Mouse (Mus musculus) layer of hippocampus, postnatal 10 days (tissue): Measurements from ENCODE around the gene Rab21. TPM values are rescaled to one million over a fixed set of nuclear protein-coding genes. Genes with fewer than 3 reads are reported as not detected.
A peak's percentile ranks its signal among the peaks of the same experiment; 100 is the strongest.
"Not testable (repeated sequence)": the region's sequence is repeated elsewhere in the genome, so short reads cannot be mapped to it uniquely, and the experiment has no call there.

Source experiments
- DNase-seq, 2 experiments: peaks; one replicate each; pipeline ENCODE4 v3.0.0; 2021; ENCODE audit warnings: low spot score in 2 of 2
- total RNA-seq, 2 experiments: library from RNA; stranded (reverse); gene quantifications; 2 replicates each; pipeline ENCODE4 v1.2.3; 2021

The Rab21 gene
- total RNA-seq, 2 experiments from 2014 or later, result 49.2 to 51.0 TPM

DNA sequence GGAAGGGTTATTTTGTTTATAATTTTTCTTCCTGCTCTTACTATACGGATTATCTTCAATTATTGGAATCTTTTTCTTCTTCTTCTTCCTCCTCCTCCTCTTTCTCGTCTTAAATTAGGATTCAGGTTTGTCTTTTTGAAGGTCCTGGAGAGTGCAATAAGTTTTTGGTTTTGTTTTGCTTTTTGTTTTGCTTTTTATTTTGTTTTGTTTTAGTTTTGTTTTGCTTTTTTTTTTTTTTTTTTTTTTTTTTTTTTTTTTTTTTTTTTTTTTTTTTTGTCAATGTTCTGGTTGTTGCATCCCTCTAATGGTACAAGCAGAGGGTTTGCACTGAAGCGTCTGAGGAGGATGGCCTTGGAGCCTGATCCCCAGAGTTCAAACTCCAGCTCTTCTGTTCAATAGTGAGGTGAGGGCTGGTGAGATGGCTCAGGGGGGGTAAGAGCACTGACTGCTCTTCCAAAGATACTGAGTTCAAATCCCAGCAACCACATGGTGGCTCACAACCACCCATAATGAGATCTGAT lies 13.7 kb upstream of the Rab21 start:
- no peak for DNase-seq

DNA sequence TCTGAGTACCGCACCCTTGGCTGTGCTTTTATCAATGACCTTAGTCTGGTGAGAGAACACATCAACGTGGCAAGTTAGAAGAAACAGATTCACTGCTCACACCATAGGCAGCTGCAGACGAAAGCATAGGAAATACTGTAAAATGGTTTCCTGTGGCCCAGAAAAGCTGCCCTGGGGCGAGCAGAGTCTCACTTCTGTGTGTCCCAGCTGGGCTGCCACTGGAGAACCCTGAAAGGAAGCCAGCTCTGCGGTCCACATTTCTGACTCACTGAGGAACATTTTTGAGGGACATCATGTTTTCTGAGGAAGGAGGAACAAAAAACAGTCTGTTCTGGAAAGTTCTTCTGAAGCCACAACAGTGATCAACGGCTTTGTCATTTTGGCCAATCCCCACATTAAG lies 13.1 kb upstream of the Rab21 start:
- DNase-seq, result no peak

DNA sequence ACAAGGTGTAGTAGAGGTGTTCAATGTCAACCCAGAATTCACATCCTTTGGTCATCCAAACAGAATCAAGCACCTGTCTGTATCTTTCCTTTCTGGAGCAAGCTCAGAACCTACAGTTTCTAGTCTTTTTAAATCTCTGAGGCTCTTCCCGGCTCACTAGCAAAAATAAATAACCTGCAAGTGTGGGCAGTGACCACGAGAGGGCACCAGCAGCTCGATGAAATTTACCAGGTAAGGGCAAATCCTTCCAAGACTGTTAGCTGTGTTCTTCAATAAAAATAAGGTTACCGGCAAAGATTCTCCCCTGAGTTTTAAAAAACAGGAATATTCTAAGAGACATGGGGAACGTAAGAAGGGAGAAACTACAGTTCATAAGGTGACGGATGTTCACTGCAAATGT lies 7.9 kb upstream of the Rab21 start:
- peak; percentile 75 to 81 for DNase-seq

DNA sequence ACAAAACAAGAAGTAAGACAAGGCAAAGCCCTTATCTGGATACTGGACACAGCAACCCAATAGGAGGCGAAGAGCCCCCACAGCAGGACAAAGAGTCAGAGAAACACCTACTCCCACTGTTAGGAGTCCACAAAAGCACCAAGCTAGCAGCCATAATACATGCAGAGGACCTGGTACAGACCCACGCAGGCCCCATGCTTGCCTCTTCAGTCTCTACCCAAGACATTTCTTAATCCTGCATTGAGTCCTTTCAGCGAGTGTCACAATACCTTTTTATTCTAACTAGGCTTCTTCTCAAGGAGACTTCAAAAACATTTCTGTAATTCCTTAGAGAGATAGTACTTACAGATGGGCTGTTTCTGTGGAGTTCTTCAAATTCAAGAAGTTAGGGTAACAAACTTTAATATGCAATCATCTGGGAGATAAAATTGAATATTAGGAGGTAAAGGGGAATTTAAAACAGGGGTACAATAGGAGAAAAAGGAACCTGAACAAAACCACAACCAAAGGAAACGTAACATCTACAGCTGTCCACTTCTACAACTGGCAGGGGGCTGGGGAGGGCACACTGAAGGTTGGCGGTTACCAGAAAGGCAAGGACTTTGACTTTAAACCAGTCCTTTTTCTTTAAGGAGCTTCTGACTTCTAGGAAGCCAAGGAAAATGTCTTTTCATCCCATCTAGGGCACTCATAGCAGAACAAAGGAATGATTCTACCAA lies 6.1 kb upstream of the Rab21 start:
- no peak for DNase-seq

DNA sequence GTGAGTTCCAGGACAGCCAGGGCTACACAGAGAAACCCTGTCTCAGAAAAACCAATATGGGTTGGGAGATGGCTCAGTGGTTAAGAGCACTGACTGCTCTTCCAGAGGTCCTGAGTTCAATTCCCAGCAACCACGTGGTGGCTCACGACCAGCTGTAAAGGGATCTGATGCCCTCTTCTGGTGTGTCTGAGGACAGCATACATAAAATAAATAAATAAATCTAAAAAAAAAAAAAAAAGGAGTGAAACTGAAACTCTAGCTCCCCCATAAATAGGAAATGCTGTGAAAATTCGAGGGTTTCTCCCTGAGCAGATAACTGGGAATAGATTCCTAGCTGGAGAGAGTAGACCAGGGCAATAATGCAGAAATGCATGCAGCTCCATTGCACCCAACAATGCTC lies 3.0 kb upstream of the Rab21 start:
- not testable (repeated sequence) for DNase-seq

DNA sequence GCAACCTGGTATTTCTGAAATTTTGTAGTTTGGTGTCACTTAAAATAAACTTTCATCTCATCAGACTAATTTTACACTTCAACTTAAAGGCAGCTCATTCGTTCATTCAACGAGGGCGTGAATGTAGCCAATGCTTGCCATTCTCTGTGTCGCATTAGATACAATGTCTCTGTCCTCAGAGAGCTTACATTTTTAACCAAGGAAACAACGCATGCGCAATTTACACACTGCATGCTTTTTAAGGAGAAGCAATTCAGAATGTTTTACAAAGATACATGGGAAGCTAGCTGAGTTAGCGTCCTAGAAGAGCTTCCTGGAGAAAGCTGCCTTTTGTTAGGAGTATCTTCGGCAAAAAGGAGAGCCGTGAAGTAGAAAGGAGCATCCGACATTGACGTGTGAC lies 919 bp upstream of the Rab21 start:
- no peak for DNase-seq

DNA sequence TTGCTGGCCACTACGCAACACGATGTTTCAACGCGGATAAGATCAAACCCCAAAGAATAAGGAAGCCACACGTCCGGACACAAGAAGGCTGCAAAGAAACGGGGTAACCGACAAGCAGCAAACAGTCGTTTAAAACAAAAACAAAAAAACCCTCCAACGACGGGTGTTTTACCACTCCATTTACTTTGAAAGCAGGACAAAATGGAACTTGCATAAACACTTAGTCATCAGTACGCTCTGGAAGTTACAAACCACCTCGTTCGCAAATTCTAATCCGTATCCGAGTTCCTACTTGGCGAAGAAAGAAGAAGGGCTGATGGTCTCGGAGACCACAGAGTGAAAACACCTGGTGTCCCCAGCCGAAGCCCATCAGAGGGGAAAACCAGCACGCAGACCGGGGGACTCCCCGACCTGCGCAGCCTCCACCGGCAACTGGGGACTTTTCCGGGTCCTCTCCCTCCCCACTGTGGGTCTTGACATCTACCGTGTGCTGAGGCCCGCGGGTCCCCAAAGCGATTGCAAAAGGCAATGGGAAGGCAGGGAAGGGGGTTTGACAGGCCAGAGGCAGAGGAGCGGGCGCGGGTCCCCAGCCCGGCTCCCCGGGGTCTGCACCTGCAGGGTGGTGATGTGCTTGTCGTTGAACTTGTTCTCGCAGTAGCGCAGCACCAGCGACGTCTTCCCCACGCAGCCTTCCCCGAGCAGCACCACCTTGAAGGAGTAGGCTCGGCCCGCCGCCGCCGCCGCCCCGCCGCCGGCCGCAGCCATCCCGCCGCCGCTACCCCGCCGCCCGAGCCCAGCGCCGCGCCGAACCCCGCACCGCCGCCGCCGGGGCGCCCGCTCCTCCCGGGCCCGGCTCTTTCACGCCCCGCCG lies 577 bp downstream of the Rab21 start:
- no peak for DNase-seq

DNA sequence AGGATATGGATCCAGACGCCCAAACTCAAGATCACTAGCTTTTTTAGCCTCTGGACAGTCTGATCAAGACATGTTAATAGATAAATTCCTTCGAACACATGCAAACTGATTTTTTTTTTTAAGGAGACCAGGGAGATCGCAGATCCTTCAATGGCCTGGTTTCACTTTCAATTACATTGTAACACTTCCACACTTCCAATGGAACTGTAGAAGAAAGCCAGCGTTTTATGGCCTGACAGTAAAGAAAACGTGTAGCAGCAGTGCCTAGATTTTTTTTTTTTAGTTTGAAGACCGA lies 1.2 kb downstream of the Rab21 start:
- DNase-seq, result no peak

DNA sequence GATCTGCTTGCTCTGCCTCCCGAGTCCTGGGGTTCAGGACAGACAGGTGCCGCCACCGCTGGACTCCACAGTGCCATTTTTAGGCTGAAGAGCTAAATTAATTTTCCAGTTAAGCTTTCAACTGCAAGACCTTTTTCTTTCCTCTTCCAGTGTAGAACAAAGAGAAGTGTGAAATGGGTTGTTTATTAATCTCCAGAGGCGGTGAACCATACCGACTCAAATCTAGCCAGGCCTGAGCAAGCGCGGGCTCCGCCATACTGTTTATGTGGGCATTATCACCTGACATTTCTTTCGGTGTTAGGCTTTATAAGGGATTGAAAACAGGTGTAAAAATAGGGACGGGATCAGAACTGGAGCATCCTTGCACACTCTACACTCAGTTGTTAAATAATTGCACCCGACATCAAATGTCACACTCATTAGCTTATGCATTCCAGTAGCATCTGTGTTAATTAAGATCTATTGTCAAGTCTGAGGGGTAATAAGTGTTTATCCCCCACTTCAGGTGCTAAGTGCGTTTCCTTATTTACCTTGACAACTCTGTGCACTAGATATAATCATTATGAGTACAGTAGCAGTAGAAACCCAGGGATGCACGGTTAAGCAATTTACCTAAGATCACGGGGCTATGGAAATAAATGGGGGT lies 1.6 kb downstream of the Rab21 start:
- no peak for DNase-seq

DNA sequence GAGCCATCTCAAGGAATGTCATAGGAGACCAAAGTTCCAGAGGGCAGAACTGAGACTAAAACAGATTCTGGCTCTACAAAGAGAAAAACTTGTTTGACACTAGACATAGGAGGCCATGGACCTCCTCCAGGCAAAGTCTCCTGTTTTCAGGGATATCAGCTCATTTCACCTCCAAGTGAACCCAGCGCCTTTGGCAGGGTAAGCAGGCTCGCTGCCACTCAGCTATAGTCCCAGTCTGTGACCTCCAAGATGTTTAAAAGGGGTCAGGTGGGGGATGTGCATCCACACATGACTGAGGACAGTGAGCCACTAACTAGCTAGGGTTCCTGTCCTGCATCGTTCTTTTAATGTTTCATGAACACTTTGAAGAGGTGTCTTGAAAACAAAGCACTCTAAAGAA lies 2.7 kb downstream of the Rab21 start:
- no peak for DNase-seq

DNA sequence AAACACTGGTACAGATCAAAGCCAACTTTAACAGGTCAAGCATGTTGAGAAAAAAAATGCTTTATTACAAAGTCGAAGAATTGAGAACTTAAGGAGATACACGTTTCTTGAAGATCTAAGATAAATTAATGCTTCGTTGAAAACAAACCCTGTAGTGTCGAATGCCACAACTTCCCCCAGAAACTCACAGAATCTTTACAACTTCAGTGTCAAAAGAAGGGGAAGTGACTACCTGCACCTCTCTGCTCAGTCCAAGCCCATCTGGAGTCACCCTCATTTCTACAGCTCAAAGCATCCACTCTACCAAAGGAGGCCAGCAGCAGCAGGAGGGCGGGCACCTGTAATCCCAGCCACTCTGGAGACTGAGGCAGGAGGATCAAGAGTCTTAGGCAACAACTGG lies 3.2 kb downstream of the Rab21 start:
- no peak for DNase-seq

DNA sequence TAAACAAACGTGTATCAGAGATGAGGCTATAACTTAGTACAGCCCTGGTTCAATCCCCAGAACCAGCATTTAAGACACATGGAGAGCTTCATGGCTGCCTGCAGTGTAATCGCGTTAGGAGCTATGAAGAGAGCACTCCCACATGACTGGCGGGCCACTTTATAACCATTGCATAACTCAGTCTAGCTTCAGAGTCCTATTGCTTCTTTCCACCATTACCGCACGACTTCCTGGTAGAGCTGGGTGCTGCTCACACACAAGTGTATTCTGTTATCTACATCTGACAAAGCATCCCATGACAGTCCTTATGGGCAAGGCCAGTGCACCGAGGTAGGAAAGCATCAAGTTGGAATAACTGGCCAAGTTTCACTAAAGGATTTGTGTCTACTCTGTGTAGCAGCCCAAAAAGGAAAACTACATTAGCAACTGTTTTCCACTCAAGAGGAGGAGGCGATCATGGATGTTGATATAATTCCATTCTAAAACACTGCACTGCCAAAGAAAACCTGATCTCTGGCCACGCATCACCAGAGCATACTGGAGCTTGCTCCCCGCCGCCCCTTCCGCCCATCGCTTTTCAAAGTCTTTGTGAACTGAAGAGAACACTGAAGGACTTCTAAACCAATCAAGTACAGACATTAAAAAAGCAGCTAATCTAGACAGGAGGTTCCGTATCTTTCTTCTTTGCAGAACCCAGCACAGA lies 4.0 kb downstream of the Rab21 start:
- DNase-seq, result no peak

DNA sequence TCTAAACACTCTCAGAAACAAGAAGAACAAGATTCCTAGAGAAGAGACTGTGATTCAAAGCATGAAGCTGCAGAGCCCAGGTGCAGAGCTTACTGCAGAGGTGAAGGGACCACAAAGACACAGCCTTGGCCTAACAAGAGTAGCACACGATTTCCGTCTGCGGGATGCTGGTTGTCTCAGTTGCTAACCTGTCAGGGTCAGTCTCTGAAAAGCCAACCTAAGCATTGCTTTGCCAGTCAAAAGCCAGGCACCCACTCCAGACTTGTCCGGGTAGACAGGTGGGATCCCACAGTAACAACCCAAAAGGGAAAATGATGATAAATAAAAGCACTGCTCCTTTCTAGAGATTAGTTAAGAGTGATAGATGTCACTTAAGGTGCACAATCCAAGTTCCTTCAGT lies 6.2 kb downstream of the Rab21 start:
- no peak for DNase-seq

DNA sequence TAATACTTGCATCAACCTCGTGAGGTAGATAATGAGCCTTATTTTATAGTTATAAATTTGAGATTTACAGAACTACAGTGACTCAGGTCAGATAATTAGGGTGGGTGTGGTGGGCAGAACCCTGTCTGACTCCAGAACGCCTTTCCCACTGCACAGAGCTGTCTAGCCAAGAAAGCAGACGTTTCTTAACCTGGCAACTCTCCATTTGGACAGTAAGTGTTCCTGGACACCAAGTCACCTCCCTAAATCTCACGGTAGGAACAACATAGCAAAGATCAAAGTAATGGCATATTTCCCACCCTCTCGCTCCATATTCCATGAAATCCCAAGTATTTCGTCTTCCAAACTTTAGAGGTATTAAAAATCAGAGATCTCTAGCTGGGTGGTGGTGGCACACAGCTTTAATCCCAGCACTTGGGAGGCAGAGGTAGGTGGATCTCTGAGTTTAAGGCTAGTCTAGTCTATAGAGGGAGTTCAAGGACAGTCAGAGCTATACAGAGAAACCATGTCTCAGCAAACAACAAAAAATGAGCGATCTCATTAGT lies 8.0 kb downstream of the Rab21 start:
- DNase-seq, result no peak

DNA sequence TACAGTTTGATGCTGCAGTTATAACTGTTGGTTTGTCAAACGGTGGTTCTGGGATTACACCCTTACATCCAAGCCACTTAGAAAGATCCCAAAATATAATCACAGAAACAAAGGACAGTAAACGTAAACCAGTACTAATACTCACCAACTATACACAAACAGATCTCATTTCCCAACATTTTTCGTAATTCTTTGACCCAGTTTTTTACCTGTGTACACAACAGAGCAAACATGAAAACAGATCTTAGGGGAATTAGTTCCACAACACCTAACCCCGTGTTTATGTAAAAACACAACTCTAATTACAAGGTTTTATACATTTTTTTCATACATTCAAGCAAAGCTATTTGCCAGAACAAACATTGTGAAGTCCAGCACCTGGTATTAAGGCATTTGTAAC lies 16.7 kb downstream of the Rab21 start:
- no peak for DNase-seq

DNA sequence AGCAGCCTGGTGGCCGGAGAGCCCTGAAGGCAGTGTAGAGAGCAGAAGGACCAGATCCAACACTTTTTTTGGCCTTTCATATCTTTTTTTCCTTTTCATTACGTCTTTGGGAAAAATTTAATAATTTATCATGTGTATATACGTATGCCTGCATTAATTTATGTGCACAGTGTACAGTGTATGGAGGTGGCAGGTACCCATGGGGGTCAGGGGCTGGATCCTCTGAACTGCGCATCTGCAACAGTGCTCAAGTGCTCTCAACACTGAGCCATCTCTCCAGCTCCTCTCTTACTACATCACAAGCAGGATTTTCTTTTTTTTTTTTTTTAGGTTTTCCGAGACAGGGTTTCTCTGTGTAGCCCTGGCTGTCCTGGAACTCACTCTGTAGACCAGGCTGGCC lies 17.8 kb downstream of the Rab21 start:
- no peak for DNase-seq

DNA sequence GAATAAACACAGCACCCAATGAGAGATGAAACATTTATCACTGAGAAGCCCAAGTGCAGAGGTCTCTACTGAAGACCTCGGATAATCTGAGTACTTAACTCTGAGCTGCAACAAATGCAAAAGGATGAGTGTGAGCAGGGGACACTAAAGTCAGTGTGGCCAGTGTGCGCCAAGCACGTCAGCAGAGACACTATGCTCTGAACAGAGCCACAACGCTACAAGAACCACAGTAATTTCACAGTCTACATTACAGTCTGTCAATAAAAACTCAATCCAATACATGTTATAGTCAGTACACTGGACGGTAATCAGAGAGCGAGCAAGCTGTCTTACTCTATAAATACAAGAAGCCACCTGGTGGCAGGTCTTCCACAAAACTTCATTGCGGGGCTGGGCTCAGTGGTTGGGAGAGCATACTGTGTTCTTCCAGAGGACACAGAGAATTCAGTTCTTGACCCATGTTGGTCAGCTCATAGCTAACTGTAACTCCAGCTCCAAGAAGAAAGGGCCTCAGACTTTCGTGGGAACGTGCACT lies 18.9 kb downstream of the Rab21 start:
- no peak for DNase-seq

DNA sequence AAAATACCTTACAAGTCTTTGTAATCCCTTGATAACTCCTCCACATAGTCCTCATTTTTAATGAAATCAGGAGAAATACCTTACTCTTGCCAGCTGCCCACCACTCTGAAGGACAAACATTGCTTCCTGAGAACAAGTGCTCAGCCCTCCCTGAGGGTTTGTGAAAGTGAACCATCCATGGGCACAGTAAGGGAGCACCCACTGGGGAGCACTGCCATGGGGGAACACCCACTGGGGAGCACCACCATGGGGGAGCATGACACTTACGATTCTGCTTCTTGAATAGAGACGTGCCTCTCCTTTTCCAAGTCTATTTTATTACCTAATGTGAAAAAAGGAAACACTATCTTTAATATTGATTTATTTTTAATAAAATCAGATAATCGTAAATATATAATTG lies 20.2 kb downstream of the Rab21 start:
- DNase-seq, result no peak

DNA sequence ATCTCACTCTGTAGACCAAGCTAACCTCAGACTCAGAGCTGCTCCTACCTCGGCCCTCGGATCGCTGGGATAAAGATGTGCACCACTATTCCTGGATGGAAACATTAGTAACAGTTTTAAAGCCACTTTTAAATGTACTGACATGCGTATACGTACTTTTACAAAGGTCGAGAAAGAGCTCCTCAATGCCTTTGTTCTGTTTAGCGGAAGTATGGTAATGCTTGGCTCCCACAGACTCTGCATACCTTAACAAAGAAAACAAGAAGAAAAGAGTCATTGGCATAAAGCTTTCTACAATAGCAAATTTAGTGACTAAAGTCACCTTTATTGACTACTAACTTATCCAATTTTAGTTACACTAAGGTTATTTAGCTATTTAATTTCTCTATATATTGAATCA lies 20.7 kb downstream of the Rab21 start:
- DNase-seq, result no peak

DNA sequence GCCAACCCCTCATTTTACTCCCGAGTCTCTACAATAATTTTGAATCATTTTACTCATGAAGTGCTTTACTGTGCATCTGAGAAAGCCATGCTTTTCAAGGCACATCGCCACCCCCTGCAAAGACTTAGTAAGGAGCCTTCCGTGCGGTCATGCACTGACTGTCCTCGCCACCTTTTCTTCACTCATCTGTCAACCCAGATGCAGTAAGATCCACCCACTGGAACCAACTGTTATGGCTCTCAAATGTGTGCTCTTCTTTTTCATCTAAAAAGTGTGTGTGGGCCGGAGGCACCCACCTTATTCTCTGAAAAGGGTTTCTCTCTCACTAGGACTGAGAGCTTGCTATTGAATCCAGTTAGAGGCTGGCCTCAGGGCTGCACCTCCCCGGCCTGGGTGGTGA lies 21.4 kb downstream of the Rab21 start:
- no peak for DNase-seq

DNA sequence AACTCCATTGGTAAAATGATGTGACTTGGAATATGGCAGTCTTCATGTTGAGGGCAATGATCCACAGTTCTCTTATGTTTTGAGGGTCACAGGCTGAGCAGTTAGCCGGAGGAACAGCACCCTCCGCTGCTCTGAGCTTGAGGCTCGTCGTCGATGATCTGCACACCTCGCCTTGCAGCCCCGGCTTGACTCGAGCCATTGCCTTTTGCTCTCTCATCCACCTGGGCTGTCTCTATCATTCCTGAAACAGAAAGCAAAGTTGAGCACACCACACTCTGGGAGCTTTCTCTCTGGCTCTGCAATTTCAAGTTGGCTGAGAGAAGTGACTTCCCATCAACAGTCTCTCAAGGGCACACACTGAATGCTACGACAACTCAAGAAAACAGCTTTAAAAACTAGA lies 24.7 kb downstream of the Rab21 start:
- no peak for DNase-seq
